Mouse (Mus musculus) layer of hippocampus, adult 11-12 months (tissue): ENCODE data around the gene Pcp4l1.

Source experiments
- DNase-seq: peaks from one replicate; pipeline ENCODE4 v3.0.0; 2022; ENCODE audit warnings: low spot score

The Pcp4l1 gene

DNA sequence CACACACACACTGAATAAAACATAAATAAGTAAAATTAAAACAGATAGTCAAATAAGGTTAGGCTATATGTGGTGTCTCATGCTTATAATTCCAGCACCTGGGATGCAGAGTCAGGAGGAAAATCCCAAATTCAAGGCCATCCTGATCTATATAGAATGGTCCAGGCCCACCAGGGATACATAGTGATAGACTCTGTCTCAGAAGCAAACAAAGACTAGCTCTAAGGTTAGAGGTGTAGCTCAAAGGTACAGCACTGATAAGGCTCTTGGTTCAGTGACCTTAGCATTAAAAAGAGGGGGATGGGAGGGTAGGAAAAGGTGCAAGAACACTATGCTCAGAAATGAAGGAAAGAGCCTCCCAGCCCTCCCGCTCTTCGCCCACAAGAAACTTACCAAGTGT, 60.5 kb downstream of the Pcp4l1 start:
- no peak for DNase-seq

- no peak for DNase-seq
These were observed 65.1 kb downstream of the Pcp4l1 start for GRCm38 (mm10) chr1:171130971-171131370.

GRCm38 (mm10) chr1:171129251-171129650, 66.8 kb downstream of the Pcp4l1 start:
- peak; percentile 81 for DNase-seq

DNA sequence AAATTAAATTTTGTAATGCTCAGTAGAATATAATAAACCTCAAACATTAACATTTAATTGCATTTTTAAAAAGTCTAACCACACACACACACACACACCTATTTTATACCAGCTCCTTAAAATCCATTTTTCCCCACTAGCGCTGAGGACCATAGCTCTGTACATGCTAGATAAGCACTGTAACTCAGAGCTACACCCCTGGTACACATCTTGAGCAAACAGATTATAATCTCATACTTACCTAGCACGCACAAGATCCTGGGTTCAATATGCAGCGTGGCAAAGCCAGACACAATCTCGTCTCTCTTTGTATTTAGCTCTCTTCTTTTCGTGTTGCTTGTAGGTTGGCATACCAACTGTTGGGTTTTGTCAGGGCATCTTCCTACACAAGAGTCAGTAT, 71.7 kb downstream of the Pcp4l1 start:
- DNase-seq = no peak
